Comparison of ENCODE assay signal across 12 mouse cellular contexts in genomic region chr1:135503436-135503835, GRCm38 (mm10).
DNase-seq lines count a peak whose midpoint lies in the region; ATAC-seq and TF ChIP-seq lines count a peak whose summit lies in the region.
"Had no signal": no experiment of that assay in that cellular context is flagged by ENCODE, and none has a peak within 500 bp of the region (broad histone marks: within the 10 kb centered on the region; RNA-seq: fewer than 3 reads in every experiment).

No protein-coding gene starts in this region.

- no peak for TF ChIP-seq CTCF in kidney, postnatal 0 days (IDR thresholded peaks at IDR 0.05; ENCODE audit: low read depth)
- no peak for TF ChIP-seq CTCF in midbrain, postnatal 0 days (IDR thresholded peaks at IDR 0.05)
- no peak for TF ChIP-seq CTCF in brain, embryonic 14.5 days (IDR thresholded peaks at IDR 0.05; ENCODE audit: borderline replicate concordance, extremely low read depth, insufficient read depth, insufficient read length)
- no peak for TF ChIP-seq CTCF in layer of hippocampus, adult 2 months (conservative IDR thresholded peaks at IDR 0.05)

- no peak for TF ChIP-seq POLR2A in brain, embryonic 14.5 days (IDR thresholded peaks at IDR 0.05; ENCODE audit: borderline replicate concordance, extremely low read depth, insufficient read depth, insufficient read length, poor library complexity, severe bottlenecking)

- no peak overlapping the region for H3K27ac ChIP-seq in kidney, postnatal 0 days
- H3K27ac ChIP-seq in kidney, embryonic 16.5 days (ENCODE audit: low read length) = no peak overlapping the region
- H3K27ac ChIP-seq in midbrain, postnatal 0 days (ENCODE audit: low read depth, low read length) = no peak overlapping the region
- no peak overlapping the region for H3K27ac ChIP-seq in midbrain, embryonic 15.5 days
- 0 out of 2 replicates have a peak overlapping the region, but pooled peaks have one; percentile 3 for H3K27ac ChIP-seq in stomach, embryonic 16.5 days (ENCODE audit: low read length)
- H3K27ac ChIP-seq in layer of hippocampus, adult 2 months = no peak overlapping the region

- no peak overlapping the region for H3K4me3 ChIP-seq in kidney, postnatal 0 days (replicated peaks; ENCODE audit: low read depth, low read length)
- no peak overlapping the region for H3K4me3 ChIP-seq in kidney, embryonic 16.5 days (ENCODE audit: low read length)
- no peak overlapping the region for H3K4me3 ChIP-seq in midbrain, postnatal 0 days (ENCODE audit: low read depth, low read length)
- H3K4me3 ChIP-seq in midbrain, embryonic 15.5 days = no peak overlapping the region
- H3K4me3 ChIP-seq in stomach, embryonic 16.5 days (replicated peaks; ENCODE audit: low read length) = no peak overlapping the region
- no peak overlapping the region for H3K4me3 ChIP-seq in layer of hippocampus, adult 2 months
- H3K4me3 ChIP-seq: hindbrain, embryonic 13.5 days had no signal

- no peaks in the 10 kb centered on the region for H3K27me3 ChIP-seq in kidney, postnatal 0 days (ENCODE audit: insufficient read depth, low read length)
- H3K27me3 ChIP-seq in kidney, embryonic 16.5 days (ENCODE audit: insufficient read depth, low read length) = no peaks in the 10 kb centered on the region
- H3K27me3 ChIP-seq in midbrain, postnatal 0 days (ENCODE audit: insufficient read depth, low read length) = no peaks in the 10 kb centered on the region
- no peaks in the 10 kb centered on the region for H3K27me3 ChIP-seq in midbrain, embryonic 15.5 days (replicated peaks)
- no peaks in the 10 kb centered on the region for H3K27me3 ChIP-seq in stomach, embryonic 16.5 days (ENCODE audit: control insufficient read depth, insufficient read depth, low read length)
- H3K27me3 ChIP-seq: hindbrain, embryonic 13.5 days had no signal

- 78% methylated on average over 2 of the region's 2 CpGs for WGBS in kidney, postnatal 0 days
- WGBS in kidney, embryonic 16.5 days = 85% methylated on average over 2 of the region's 2 CpGs
- 94% methylated on average over 2 of the region's 2 CpGs for WGBS in midbrain, postnatal 0 days
- WGBS in midbrain, embryonic 15.5 days = 83% methylated on average over 2 of the region's 2 CpGs
- WGBS in stomach, embryonic 16.5 days = 64% methylated on average over 2 of the region's 2 CpGs

- DNase-seq in kidney, postnatal 0 days (ENCODE audit: low spot score) = peak; percentile 50
- DNase-seq in midbrain, postnatal 0 days (ENCODE audit: low spot score) = peak; percentile 32
- peak; percentile 30 for DNase-seq in brain, embryonic 14.5 days (ENCODE audit: low read depth)
- no peak for DNase-seq in layer of hippocampus, adult 2 months (ENCODE audit: low spot score in 2 of 2)
- DNase-seq: cerebellum, adult 2 months; midbrain, embryonic 14.5 days; spleen, adult 18-20 months; thymus, adult 18-20 months had no signal

- no peak for ATAC-seq in kidney, postnatal 0 days (replicated peaks; ENCODE audit: low FRiP score, low read depth)
- no peak for ATAC-seq in kidney, embryonic 16.5 days (ENCODE audit: low FRiP score, low TSS enrichment)
- no peak for ATAC-seq in midbrain, postnatal 0 days (ENCODE audit: low FRiP score)
- ATAC-seq in midbrain, embryonic 15.5 days (replicated peaks) = no peak
- ATAC-seq in stomach, embryonic 16.5 days (ENCODE audit: insufficient read depth, low FRiP score) = no peak

- no peak overlapping the region for H3K9ac ChIP-seq in kidney, postnatal 0 days (ENCODE audit: low read depth, low read length)
- no peak overlapping the region for H3K9ac ChIP-seq in kidney, embryonic 16.5 days (replicated peaks; ENCODE audit: low read length)
- H3K9ac ChIP-seq in midbrain, postnatal 0 days (replicated peaks; ENCODE audit: low read length, poor library complexity, severe bottlenecking) = no peak overlapping the region
- H3K9ac ChIP-seq in midbrain, embryonic 15.5 days = no peak overlapping the region
- H3K9ac ChIP-seq in stomach, embryonic 16.5 days (ENCODE audit: low read length) = no peak overlapping the region
- H3K9ac ChIP-seq: hindbrain, embryonic 13.5 days had no signal

- no peaks in the 10 kb centered on the region for H3K9me3 ChIP-seq in kidney, postnatal 0 days (replicated peaks; ENCODE audit: low read length)
- H3K9me3 ChIP-seq in kidney, embryonic 16.5 days (ENCODE audit: low read length) = no peaks in the 10 kb centered on the region
- no peaks in the 10 kb centered on the region for H3K9me3 ChIP-seq in midbrain, postnatal 0 days (ENCODE audit: low read length)
- H3K9me3 ChIP-seq in midbrain, embryonic 15.5 days = no peaks in the 10 kb centered on the region
- H3K9me3 ChIP-seq in stomach, embryonic 16.5 days (replicated peaks; ENCODE audit: control insufficient read depth, low read length) = no peaks in the 10 kb centered on the region
- H3K9me3 ChIP-seq: hindbrain, embryonic 13.5 days had no signal

- no peaks in the 10 kb centered on the region for H3K4me1 ChIP-seq in kidney, postnatal 0 days (replicated peaks; ENCODE audit: insufficient read depth, low read length)
- H3K4me1 ChIP-seq in kidney, embryonic 16.5 days (ENCODE audit: insufficient read depth, low read length) = peaks cover 25% of the 10 kb centered on the region
- H3K4me1 ChIP-seq in midbrain, postnatal 0 days (ENCODE audit: insufficient read depth, low read length) = peaks cover 19% of the 10 kb centered on the region; the same call in 1 of the 2 replicates
- H3K4me1 ChIP-seq in midbrain, embryonic 15.5 days = peaks cover 24% of the 10 kb centered on the region
- peaks cover 3% of the 10 kb centered on the region for H3K4me1 ChIP-seq in stomach, embryonic 16.5 days (ENCODE audit: control insufficient read depth, insufficient read depth, low read length)

- H3K4me2 ChIP-seq in kidney, postnatal 0 days (ENCODE audit: low read length) = no peak overlapping the region
- H3K4me2 ChIP-seq in kidney, embryonic 16.5 days (replicated peaks; ENCODE audit: low read depth, low read length) = no peak overlapping the region
- no peak overlapping the region for H3K4me2 ChIP-seq in midbrain, postnatal 0 days (ENCODE audit: low read depth, low read length, poor library complexity, severe bottlenecking)
- H3K4me2 ChIP-seq in midbrain, embryonic 15.5 days = no peak overlapping the region
- no peak overlapping the region for H3K4me2 ChIP-seq in stomach, embryonic 16.5 days (ENCODE audit: low read depth, low read length)
- H3K4me2 ChIP-seq: hindbrain, embryonic 13.5 days had no signal

- H3K36me3 ChIP-seq in kidney, postnatal 0 days (ENCODE audit: insufficient read depth, low read length) = no peaks in the 10 kb centered on the region
- H3K36me3 ChIP-seq in kidney, embryonic 16.5 days (ENCODE audit: insufficient read depth, low read length) = no peaks in the 10 kb centered on the region
- no peaks in the 10 kb centered on the region for H3K36me3 ChIP-seq in midbrain, postnatal 0 days (ENCODE audit: insufficient read depth, low read length)
- H3K36me3 ChIP-seq in midbrain, embryonic 15.5 days (replicated peaks) = no peaks in the 10 kb centered on the region
- no peaks in the 10 kb centered on the region for H3K36me3 ChIP-seq in stomach, embryonic 16.5 days (ENCODE audit: control insufficient read depth, insufficient read depth, low read length)

Comparison
In these comparisons a context has a peak if more than half of its experiments do, and no peak if none do; other contexts are left out.
1. DNase-seq: peak in kidney, postnatal 0 days (single experiment), midbrain, postnatal 0 days (single experiment) and brain, embryonic 14.5 days (single experiment); none in layer of hippocampus, adult 2 months (0 of 2).